Comparison of ENCODE assay signal across 26 mouse cellular contexts in genomic region chr3:122810986-122811385, GRCm38 (mm10).
"Had no signal": no experiment of that assay in that cellular context is flagged by ENCODE, and none has a peak within 500 bp of the region (broad histone marks: within the 10 kb centered on the region; RNA-seq: fewer than 3 reads in every experiment).

No protein-coding gene starts in this region.

- H3K27ac ChIP-seq: gastrocnemius, adult 2 months; heart, embryonic 10.5 days; hindbrain, embryonic 10.5 days; hindbrain, embryonic 12.5 days; hindbrain, embryonic 14.5 days; hindbrain, postnatal 0 days; kidney, embryonic 15.5 days; kidney, postnatal 0 days; limb, embryonic 13.5 days; limb, embryonic 15.5 days; liver, embryonic 12.5 days; liver, embryonic 14.5 days had no signal

- H3K4me3 ChIP-seq: gastrocnemius, adult 2 months; heart, embryonic 10.5 days; heart, embryonic 12.5 days; hindbrain, embryonic 10.5 days; hindbrain, embryonic 12.5 days; kidney, embryonic 15.5 days; limb, embryonic 13.5 days; limb, embryonic 15.5 days; liver, embryonic 12.5 days had no signal

- H3K9ac ChIP-seq: heart, embryonic 12.5 days; hindbrain, embryonic 12.5 days; hindbrain, embryonic 14.5 days; kidney, embryonic 15.5 days; limb, embryonic 13.5 days; limb, embryonic 15.5 days; liver, embryonic 12.5 days; liver, embryonic 14.5 days had no signal

- H3K27me3 ChIP-seq: heart, embryonic 12.5 days; hindbrain, embryonic 12.5 days; kidney, embryonic 15.5 days; limb, embryonic 13.5 days; limb, embryonic 15.5 days; liver, embryonic 12.5 days had no signal

- ATAC-seq: hindbrain, postnatal 0 days; intestine, postnatal 0 days; liver, embryonic 12.5 days had no signal

- H3K4me2 ChIP-seq: heart, embryonic 12.5 days; hindbrain, embryonic 12.5 days; hindbrain, embryonic 14.5 days; kidney, embryonic 15.5 days; limb, embryonic 13.5 days; limb, embryonic 15.5 days; liver, embryonic 12.5 days had no signal

- H3K36me3 ChIP-seq: heart, embryonic 10.5 days; heart, embryonic 12.5 days; hindbrain, embryonic 12.5 days; kidney, embryonic 15.5 days; limb, embryonic 13.5 days; limb, embryonic 15.5 days; liver, embryonic 12.5 days had no signal

- H3K9me3 ChIP-seq: heart, embryonic 10.5 days; heart, embryonic 12.5 days; hindbrain, embryonic 10.5 days; hindbrain, embryonic 12.5 days; kidney, embryonic 15.5 days; limb, embryonic 13.5 days; limb, embryonic 15.5 days; liver, embryonic 12.5 days had no signal

- DNase-seq: gastrocnemius, adult 2 months; gastrocnemius, postnatal 10 days; gastrocnemius, postnatal 25 days; heart, adult 18-20 months; heart, postnatal 10 days; heart, postnatal 4 days; kidney, adult 18-20 months; kidney, adult 9 months; kidney, postnatal 14 days; kidney, postnatal 36 days; layer of hippocampus, adult 9-11 months; layer of hippocampus, postnatal 36 days; left cerebral cortex, postnatal 4 days had no signal

- H3K4me1 ChIP-seq: heart, embryonic 10.5 days; hindbrain, embryonic 12.5 days; limb, embryonic 13.5 days; liver, embryonic 12.5 days had no signal
